Mouse (Mus musculus) inflammation-experienced regulatory T-cells, adult 16 weeks (primary cell): ENCODE measurements around the gene Mrps18c. TPM values are rescaled to one million over a fixed set of nuclear protein-coding genes. Genes with fewer than 3 reads are reported as not detected.

Source experiments
- polyA plus RNA-seq: library from polyadenylated mRNA; unstranded; fragments of 100-300 nt; shearing (Covaris generic); gene quantifications from one replicate; pipeline ENCODE4 v1.2.1, GENCODE M21; 2017

The Mrps18c gene
- polyA plus RNA-seq = 139 TPM

DNA sequence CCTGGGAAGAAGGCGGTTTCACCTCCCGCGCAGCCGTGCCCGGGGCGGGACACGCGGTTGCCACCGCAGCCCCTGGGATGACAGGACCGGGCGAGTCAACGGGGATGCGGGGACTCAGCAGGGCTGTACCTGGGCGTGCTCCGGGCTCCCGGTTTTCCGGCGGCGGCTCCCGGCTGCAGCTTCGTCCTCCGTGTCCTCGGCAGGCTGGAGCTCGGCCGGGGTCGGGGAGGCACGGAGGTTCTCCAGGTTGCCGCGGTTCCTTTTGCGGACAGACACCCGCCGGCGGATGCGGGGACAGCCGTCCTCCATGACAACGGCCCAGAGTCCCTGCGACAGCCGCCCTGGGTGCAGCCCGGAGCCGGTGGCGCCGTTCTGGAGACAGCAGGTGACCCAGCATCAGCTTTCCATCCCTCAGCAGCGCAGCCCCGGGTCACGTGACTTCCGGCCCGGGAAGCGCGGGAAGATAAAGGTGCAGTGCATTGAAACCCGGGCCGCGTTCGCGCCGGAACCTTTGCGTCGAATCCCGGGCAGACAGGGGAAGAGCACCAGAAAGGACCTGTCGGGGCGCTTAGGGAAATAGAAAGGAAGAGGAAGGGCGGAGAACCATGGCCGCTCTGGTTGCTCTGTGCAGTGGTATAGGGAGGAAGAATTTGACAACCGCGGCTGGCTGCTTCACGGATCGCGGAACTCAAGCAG lies at the start of gene Mrps18c, which contains the start of gene Helq:
Gene Mrps18c, plus strand, starts transcription at position 463 of the 696 bp plus-strand sequence.
Gene Helq, minus strand, starts transcription at position 434 of the 696 bp plus-strand sequence.

DNA sequence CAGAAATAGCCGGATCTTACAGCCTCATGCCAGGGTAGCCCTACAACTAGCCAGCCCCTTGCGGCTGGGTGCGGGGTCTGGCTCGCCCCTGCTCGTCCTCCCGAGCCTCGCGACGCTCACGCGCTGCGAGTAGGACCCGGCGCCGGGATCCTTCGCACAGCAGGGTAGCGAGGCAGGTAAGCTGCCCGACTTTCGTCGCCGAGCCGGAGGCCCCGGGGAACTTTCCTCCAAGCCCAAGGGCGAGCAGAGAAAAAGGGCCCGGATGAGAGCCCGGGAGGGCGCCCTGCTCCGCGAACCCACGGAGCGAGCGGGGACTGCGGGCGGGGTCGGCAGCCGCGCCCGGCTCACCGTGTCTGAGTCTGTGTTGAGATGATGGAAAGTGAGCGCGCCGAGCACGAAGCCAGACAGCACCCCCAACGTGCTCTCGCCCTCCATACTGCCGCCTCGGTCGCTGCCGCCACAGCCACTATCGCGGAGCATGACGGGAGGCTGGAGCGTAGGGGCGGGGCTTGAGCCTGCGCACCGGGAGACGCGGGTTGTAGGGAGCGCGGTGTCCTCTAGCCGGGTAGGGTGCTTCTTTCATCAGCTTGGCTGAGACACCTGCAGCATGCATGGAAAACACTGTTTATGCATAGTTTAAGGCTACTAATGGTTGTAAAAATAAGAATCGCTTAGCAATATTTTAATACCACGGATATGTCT lies 22.2 kb downstream of the Mrps18c start, which contains the start of gene Abraxas1:
Gene Abraxas1, minus strand, starts transcription at position 483 of the 702 bp plus-strand sequence.

DNA sequence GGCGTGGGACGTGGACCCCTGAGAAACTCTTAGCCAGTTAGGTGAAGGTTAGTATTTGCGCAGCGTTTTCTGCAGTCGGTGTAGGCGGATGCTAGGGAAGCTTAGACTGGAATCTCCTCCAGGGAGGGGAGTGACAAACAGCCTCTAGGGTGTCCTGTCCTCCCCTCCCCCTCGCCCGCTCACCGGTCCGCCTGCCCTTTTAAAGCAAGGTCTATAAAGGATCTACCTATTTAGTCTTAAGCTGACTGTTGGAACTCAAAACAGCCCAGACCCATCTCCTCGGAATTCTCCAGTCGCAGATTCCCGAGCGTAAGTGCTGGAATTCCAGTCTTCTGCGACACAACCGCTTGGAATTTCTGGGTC lies 47.0 kb downstream of the Mrps18c start, which contains the start of gene Gpat3:
Gene Gpat3, plus strand, starts transcription at position 229 of the 363 bp plus-strand sequence.

Other genes with a start within 250 kb of the Mrps18c start
- 9.3 TPM for gene Plac8, start 226.4 kb upstream of the Mrps18c start, polyA plus RNA-seq
- gene Coq2, start 123.5 kb upstream of the Mrps18c start, polyA plus RNA-seq = 8.7 TPM
- gene Hpse, start 78.9 kb upstream of the Mrps18c start, polyA plus RNA-seq = 2.7 TPM
- gene Helq, start within 50 bp of the Mrps18c start, polyA plus RNA-seq = 33.6 TPM
- gene Abraxas1, start 22.3 kb downstream of the Mrps18c start, polyA plus RNA-seq = 29.5 TPM
- gene Gpat3, start 47.1 kb downstream of the Mrps18c start, polyA plus RNA-seq = 2.1 TPM